Mouse (Mus musculus) adrenal gland, adult (tissue): ENCODE data around the gene Slc15a2.
A peak's percentile ranks its signal among the peaks of the same experiment; 100 is the strongest.

Source experiments
- DNase-seq, 2 experiments: peaks; one replicate each; pipeline ENCODE4 v3.0.0; 2022 to 2023; ENCODE audit warnings: low spot score in 1 of 2; ENCODE audit not compliant: inconsistent age in 2 of 2

Slc15a2 gene

GRCm38 (mm10) chr16:36770191-36770771, 14.5 kb downstream of the Slc15a2 start:
- DNase-seq = no peak

- DNase-seq = no peak
Observed at GRCm38 (mm10) chr16:36751979-36752378, 32.8 kb downstream of the Slc15a2 start.

DNA sequence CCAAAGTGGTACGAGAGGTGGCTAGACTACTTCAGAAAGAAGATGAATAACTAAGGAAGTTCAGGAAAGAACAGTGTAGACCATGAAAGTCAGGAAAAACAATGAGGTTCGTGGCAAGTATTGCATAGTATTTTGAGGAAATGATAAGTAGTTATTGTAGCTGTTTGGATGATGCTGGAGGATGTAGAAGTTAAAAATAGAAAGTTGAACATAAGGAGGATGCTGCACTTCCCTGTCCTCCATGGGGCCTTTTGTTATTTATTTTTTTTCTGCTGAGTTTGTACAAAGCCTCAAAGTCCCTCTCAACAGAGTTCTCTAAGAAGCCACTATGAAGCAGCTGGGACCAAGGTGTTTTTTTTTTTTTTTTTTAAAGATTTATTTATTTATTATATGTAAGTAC, 37.0 kb downstream of the Slc15a2 start:
- DNase-seq = no peak

GRCm38 (mm10) chr16:36747068-36747467, 37.7 kb downstream of the Slc15a2 start:
- no peak for DNase-seq

DNA sequence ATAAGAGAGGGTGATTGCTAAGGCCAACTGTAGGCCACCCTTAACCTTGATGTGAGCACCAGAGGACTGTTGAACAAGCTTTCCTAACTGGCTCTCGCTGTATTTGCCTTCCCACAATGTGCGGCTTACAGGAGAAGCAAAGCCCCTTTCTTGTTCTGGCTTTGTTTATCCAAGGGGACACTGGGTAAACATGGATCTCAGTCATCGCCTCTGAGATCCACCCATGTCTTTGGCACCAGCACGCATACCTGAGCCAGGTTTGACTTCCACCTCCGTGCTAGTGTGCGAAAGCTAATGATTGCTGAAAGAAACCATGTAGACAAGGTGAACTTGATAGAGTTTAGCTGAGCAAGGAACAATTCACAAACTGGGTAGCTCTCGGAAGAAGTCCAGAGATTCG, 41.2 kb downstream of the Slc15a2 start:
- DNase-seq = no peak

DNA sequence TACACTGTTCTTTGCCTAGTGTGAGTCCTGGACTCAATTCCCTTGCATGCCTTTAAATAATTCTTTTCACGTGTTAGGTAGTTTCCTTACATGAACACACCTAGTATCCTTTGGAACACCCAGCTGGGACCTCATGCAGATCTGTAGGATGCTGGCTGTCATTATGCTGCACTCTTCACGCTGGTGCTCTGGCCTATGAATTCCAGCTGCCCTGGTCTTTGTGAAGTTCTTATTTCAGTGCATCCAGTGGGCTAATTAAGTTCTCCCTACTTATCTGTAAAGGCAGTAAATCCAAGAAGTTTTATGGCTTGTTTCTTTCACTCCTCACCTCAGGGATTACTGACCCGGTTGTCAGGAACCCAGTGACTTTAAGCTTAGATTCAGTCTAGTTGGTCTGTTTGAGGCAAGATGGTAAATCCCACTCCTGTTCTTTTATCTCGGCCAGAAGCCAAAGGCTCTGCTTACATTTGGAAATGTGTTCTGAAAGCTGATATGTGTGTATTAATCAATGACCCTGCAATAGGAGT, 45.3 kb downstream of the Slc15a2 start:
- no peak for DNase-seq

DNA sequence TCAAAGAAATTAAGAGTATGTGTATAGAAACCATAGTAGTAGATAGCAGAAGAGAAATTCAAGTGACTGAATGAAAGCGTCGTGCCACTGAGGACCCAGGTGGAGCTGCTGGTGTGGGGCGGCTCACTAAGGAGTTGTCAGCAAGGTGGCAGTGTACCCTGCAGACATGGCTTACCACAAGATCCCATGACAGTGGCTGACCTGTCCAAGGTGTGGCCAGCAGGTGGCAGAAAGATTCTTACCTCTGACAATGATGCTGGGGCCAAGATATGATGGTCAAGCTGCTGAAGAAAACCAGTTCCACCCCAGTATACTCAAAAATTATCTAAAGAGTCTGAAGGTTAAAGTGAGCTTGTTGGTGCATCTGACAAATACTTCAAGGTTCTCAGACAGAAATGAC, 49.3 kb downstream of the Slc15a2 start:
- DNase-seq = no peak

GRCm38 (mm10) chr16:36733827-36734226, 50.9 kb downstream of the Slc15a2 start:
- no peak for DNase-seq

DNA sequence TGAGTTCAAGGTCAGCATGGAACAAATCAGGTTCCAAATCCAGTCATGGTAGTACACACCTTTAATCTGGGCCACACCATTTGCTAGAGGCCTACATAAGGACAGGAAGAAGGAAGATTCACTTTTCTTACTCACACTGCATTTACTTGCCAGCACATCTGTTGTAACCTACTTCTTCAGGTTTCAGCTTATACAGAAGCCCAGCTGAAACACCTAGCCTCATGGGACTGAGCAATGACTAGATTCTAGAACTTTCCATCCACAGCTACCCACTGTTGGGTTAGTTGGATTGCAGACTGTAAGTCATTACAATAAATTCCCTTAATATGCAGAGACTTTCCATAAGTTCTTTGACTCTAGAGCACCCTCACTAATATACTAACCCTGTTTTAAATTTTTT, 52.2 kb downstream of the Slc15a2 start:
- no peak for DNase-seq

- no peak for DNase-seq
Observed at GRCm38 (mm10) chr16:36728959-36729358, 55.8 kb downstream of the Slc15a2 start.

GRCm38 (mm10) chr16:36723880-36724443, 60.8 kb downstream of the Slc15a2 start:
- DNase-seq = no peak

GRCm38 (mm10) chr16:36722739-36723138, 62.0 kb downstream of the Slc15a2 start:
- DNase-seq = no peak

DNA sequence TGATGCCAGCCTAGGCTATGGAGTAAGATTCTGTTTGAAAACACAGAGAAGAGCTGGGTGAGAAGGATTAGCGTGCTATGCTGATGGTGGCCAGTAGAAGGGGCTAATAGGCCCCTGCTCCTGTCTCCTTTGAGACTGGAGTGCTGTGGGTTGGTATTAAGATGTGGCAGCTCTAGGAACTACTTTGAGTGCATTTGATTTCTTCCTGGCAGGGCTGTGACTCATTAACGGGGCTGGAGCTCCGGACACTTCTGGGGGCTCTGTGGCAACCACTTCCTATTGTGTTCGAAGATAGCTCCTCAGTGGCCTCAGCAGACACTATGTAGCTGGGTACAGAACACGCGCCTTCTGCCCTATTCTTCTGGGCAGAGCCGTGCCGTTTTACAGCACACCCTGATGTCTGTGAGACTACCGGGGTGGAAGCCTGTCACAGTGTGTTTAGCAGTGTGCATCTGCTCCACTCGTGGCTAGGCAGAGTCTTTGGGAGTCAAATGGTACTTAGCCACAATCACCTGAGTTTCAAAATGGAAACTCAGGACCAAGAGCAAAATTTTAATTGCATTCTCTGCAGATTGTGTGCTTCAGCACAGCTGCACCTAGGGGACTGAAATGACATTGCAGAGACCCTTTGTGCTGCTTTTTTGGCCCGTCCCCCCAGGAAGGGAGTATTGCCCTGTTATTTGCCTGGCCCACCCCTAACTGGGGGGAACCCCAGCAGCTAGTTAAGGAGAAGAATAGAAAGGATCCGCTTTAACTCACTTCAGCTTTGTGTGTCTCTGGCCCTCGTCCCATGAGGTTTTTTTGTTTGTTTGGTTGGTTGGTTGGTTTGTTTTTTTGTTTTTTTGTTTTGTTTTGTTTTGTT, 64.3 kb downstream of the Slc15a2 start:
- DNase-seq = no peak

GRCm38 (mm10) chr16:36718637-36719036, 66.1 kb downstream of the Slc15a2 start:
- DNase-seq = no peak

- DNase-seq = no peak
Observed at GRCm38 (mm10) chr16:36717481-36717880, 67.3 kb downstream of the Slc15a2 start.

DNA sequence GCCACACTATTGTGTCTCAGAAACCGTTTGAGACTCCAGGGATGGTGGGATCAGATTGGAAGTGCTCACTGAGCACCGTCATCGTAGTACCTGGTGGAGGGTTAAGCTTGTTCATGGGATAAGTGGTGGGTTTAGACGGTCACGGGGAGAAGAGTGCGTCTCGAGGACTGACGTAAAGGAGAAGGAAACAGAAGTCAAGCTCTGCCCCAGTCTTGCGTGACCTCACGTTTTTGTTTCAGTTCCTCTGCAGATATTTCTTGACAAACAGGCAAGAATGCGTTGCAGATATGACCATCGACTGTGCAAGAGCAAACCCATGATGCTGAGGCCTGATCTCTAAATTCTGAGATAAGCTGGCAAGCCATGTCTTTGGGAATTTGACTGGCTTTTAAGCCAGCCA, 73.0 kb downstream of the Slc15a2 start:
- DNase-seq = peak in 1 of 2 experiments; percentile 27

GRCm38 (mm10) chr16:36710794-36711193, 74.0 kb downstream of the Slc15a2 start:
- DNase-seq = no peak

GRCm38 (mm10) chr16:36709405-36709804, 75.4 kb downstream of the Slc15a2 start:
- DNase-seq = no peak

- no peak for DNase-seq
Observed at GRCm38 (mm10) chr16:36708751-36709150, 76.0 kb downstream of the Slc15a2 start.

DNA sequence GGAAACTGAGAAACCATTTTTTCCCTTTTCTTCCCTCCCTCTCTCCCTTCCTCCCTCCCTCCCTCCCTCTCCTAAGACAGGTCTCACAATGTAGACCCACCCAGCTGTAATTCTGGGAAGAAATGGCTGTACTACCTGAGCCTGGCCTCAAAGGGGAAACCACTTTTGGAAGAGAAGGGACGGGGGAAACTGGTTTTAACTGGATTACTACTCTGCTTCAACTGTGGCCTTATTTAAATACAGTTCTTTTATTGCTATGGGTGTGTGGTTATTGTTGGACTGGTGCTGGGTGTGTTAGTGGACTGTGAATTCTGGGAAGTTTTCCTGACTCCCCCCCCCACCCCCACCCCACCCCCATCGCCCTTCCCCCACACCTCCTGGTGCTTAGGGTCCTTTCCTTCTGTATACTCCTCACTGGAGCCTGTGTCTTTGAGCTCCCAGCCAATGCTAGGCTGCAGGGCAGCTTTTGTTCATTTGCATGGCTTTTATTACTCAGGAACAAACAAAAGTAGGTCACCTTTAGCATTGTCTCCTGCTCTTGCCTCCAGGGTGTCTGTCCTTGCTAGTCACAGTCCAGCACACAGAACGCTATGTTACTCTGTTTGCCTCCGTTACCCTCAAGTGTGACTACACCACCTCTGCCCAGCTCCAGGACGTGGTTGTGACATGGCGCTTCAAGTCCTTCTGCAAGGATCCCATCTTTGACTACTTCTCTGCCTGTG, 76.9 kb downstream of the Slc15a2 start:
- no peak for DNase-seq

- no peak for DNase-seq
Observed at GRCm38 (mm10) chr16:36700484-36700883, 84.3 kb downstream of the Slc15a2 start.
